Mouse (Mus musculus): ENCODE measurements around the gene Lin7c.

- TF ChIP-seq TAL1 (IDR thresholded peaks at IDR 0.05; ENCODE audit: low read length) (no peak), GATA1 (IDR thresholded peaks at IDR 0.05; ENCODE audit: low read length) (no peak)
Observed at GRCm38 (mm10) chr2:109909122-109909521, 18.5 kb downstream of the Lin7c start.
